Mouse (Mus musculus): Measurements from ENCODE around the gene Zfp398. TPM values are rescaled to one million over a fixed set of nuclear protein-coding genes. Genes with fewer than 3 reads are reported as not detected.

Gene Zfp398
- 1 to 10 TPM; 4.0 to 6.2 TPM for total RNA-seq (2021)
- long read RNA-seq, experiment 1, partial matches to known transcripts = 0 of 1 reads
- long read RNA-seq, experiment 1, other reads (novel, unspliced or antisense) = 1 of 1 reads
- long read RNA-seq, experiment 2 = 0 reads

GRCm38 (mm10) chr6:47835482-47835983, at the start of gene Zfp398:
Gene Zfp398, plus strand, starts transcription at chr6:47835661.
- DNase-seq = peak; percentile 94
- intact Hi-C loops (cut with DNase I) = loop anchor here (5.0 kb wide), 1 partner anchor 42 kb away; the partner anchor contains the start of gene Zfp282

- peak; percentile 74 to 75 for DNase-seq
- intact Hi-C loops (cut with DNase I) = no loop called here
Measured at GRCm38 (mm10) chr6:47787941-47788736, 47.3 kb upstream of the Zfp398 start.

GRCm38 (mm10) chr6:47788821-47789220, 46.6 kb upstream of the Zfp398 start:
- no peak for DNase-seq
- intact Hi-C loops (cut with DNase I) = no loop called here

GRCm38 (mm10) chr6:47790745-47791144, 44.7 kb upstream of the Zfp398 start:
- intact Hi-C loops (cut with DNase I) = no loop called here
- DNase-seq = no peak

GRCm38 (mm10) chr6:47792533-47792932, 42.9 kb upstream of the Zfp398 start:
- no peak for DNase-seq
- intact Hi-C loops (cut with DNase I) = no loop called here

GRCm38 (mm10) chr6:47793284-47793683, 42.2 kb upstream of the Zfp398 start:
- no peak for DNase-seq
- intact Hi-C loops (cut with DNase I) = no loop called here

GRCm38 (mm10) chr6:47794106-47794830, 41.2 kb upstream of the Zfp398 start:
- intact Hi-C loops (cut with DNase I) = no loop called here
- DNase-seq = no peak

- peak in 1 of 2 experiments; percentile 27 for DNase-seq
- intact Hi-C loops (cut with DNase I) = loop anchor here (1.0 kb wide), 1 partner anchor 31 kb away; the partner anchor contains the start of gene Zfp786
Measured at GRCm38 (mm10) chr6:47799079-47799478, 36.4 kb upstream of the Zfp398 start.

- intact Hi-C loops (cut with DNase I) = no loop called here
- DNase-seq = no peak
Measured at GRCm38 (mm10) chr6:47805520-47805919, 29.9 kb upstream of the Zfp398 start.

GRCm38 (mm10) chr6:47807419-47807818, 28.0 kb upstream of the Zfp398 start:
- DNase-seq = no peak
- intact Hi-C loops (cut with DNase I) = no loop called here

- intact Hi-C loops (cut with DNase I) = no loop called here
- DNase-seq = no peak
Measured at GRCm38 (mm10) chr6:47808545-47808944, 26.9 kb upstream of the Zfp398 start.

- intact Hi-C loops (cut with DNase I) = no loop called here
- DNase-seq = no peak
Measured at GRCm38 (mm10) chr6:47809053-47809452, 26.4 kb upstream of the Zfp398 start.

GRCm38 (mm10) chr6:47810181-47810580, 25.3 kb upstream of the Zfp398 start:
- intact Hi-C loops (cut with DNase I) = no loop called here

GRCm38 (mm10) chr6:47811324-47811723, 24.1 kb upstream of the Zfp398 start:
- intact Hi-C loops (cut with DNase I) = no loop called here
- DNase-seq = no peak

More at GRCm38 (mm10) chr6:47810181-47810580, 25.3 kb upstream of the Zfp398 start:
- no peak for DNase-seq

GRCm38 (mm10) chr6:47812271-47812915, 23.1 kb upstream of the Zfp398 start:
- DNase-seq = no peak
- intact Hi-C loops (cut with DNase I) = no loop called here

GRCm38 (mm10) chr6:47813257-47813878, 22.1 kb upstream of the Zfp398 start, which contains the start of gene Pdia4:
Gene Pdia4, minus strand, starts transcription at chr6:47813430.
- intact Hi-C loops (cut with DNase I) = no loop called here
- peak; percentile 94 to 97 for DNase-seq

- intact Hi-C loops (cut with DNase I) = no loop called here
- no peak for DNase-seq
Measured at GRCm38 (mm10) chr6:47816151-47816550, 19.3 kb upstream of the Zfp398 start.

GRCm38 (mm10) chr6:47818721-47819120, 16.7 kb upstream of the Zfp398 start:
- intact Hi-C loops (cut with DNase I) = no loop called here

GRCm38 (mm10) chr6:47819626-47820325, 15.7 kb upstream of the Zfp398 start:
- intact Hi-C loops (cut with DNase I) = no loop called here
- no peak for DNase-seq

More at GRCm38 (mm10) chr6:47818721-47819120, 16.7 kb upstream of the Zfp398 start:
- no peak for DNase-seq

Data from gastrocnemius, postnatal 36 days (tissue).